Mouse (Mus musculus) heart, postnatal 0 days (tissue): ENCODE results near the gene Zfp865. TPM values are rescaled to one million over a fixed set of nuclear protein-coding genes. Genes with fewer than 3 reads are reported as not detected.
A peak's percentile ranks its signal among the peaks of the same experiment; 100 is the strongest.
"Not testable (repeated sequence)": the region's sequence is repeated elsewhere in the genome, so short reads cannot be mapped to it uniquely, and the experiment has no call there.

Source experiments
- ATAC-seq: fragments of 200-750 bp; cut with Nextera tagmentation; 2 replicates; pipeline ENCODE4 v1.8.0; 2017; ENCODE audit warnings: low read depth, moderate number of reproducible peaks, moderate library complexity; ENCODE audit not compliant: insufficient read depth
- DNase-seq: peaks from one replicate; pipeline ENCODE4 v3.0.0-alpha.2; 2016; ENCODE audit warnings: low spot score
- H3K27ac ChIP-seq: fragments of 300-500 bp; sonication (generic); 2 replicates; pipeline ENCODE4 v1.5.1; 2014; ENCODE audit warnings: low read depth, mild to moderate bottlenecking
- H3K27me3 ChIP-seq: fragments of 300-500 bp; sonication (generic); 2 replicates; pipeline ENCODE4 v1.6.1; 2014; ENCODE audit warnings: low read length, mixed read lengths; ENCODE audit not compliant: control insufficient read depth, insufficient read depth
- H3K36me3 ChIP-seq: fragments of 300-500 bp; sonication (generic); replicated peaks from 2 replicates; pipeline ENCODE4 v1.6.1; 2014; ENCODE audit warnings: low read length, mixed read lengths; ENCODE audit not compliant: control insufficient read depth, insufficient read depth
- H3K4me1 ChIP-seq: fragments of 300-500 bp; sonication (generic); 2 replicates; pipeline ENCODE4 v1.6.1; 2014; ENCODE audit warnings: antibody characterized with exemption; ENCODE audit not compliant: control insufficient read depth, insufficient read depth
- H3K4me2 ChIP-seq: fragments of 300-500 bp; sonication (generic); 2 replicates; pipeline ENCODE4 v1.6.1; 2014; ENCODE audit warnings: low read depth, mild to moderate bottlenecking, low read length, moderate library complexity
- H3K4me3 ChIP-seq: fragments of 300-500 bp; sonication (generic); 2 replicates; pipeline ENCODE4 v1.5.1; 2014; ENCODE audit warnings: low read depth, low read length
- H3K9ac ChIP-seq: fragments of 300-500 bp; sonication (generic); replicated peaks from 2 replicates; pipeline ENCODE4 v1.6.1; 2014; ENCODE audit warnings: low read depth, low read length, mixed read lengths
- H3K9me3 ChIP-seq: fragments of 300-500 bp; sonication (generic); replicated peaks from 2 replicates; pipeline ENCODE4 v1.6.1; 2016; ENCODE audit warnings: low read length; ENCODE audit not compliant: control insufficient read depth
- CTCF ChIP-seq: IDR thresholded peaks from 2 replicates; pipeline ENCODE4 v1.5.1; 2016; ENCODE audit warnings: antibody characterized with exemption, control low read depth, low read depth
- EP300 ChIP-seq: IDR thresholded peaks from 2 replicates; pipeline ENCODE4 v1.6.1; 2016; ENCODE audit warnings: antibody characterized with exemption, low read depth
- WGBS: fragments of 180-500 bp; shearing (Covaris S2); extraction: QIAGEN DNeasy Blood & Tissue Kit; methylation state at CpG from one replicate; pipeline ENCODE4 v1.1.7; 2014; 5-methylcytosine and 5-hydroxymethylcytosine counted together
- polyA plus RNA-seq: library from polyadenylated mRNA; unstranded; fragments of >200 nt; fragmentation: Nextera tagmentation; extraction: Ambion mirVana; gene quantifications from 2 replicates; pipeline ENCODE4 v1.2.1, GENCODE M21; 2015
- total RNA-seq: library from RNA; depleted of rRNA; stranded (reverse); fragments of >200 nt; gene quantifications from 2 replicates; pipeline ENCODE4 v1.2.3, GENCODE M21; 2014; ENCODE audit warnings: low replicate concordance

Gene Zfp865
- total and polyA plus RNA-seq, 2 experiments from 2014 or later = 2.0 to 17.6 TPM

DNA sequence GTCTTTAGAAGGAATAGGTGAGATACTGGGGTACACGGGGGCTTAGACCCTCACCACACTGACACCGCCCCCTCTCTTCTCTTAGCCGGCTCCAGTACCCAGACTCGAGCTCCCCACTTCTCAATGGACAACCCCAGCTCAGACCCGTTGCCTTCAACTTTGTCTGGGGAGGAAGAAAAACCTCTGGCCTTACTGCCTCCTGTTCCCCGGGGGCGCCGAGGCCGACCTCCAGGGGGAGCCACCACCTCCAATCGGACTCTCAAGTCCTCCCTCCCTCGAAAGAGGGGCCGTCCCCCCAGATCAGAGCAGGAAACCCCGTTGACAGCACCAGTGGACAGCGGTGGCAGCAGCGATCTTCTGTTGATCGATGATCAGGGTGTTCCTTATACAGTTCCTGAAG is 2.8 kb upstream of the Zfp865 start:
- Histone ChIP-seq H3K9ac (no peak overlapping the region), H3K4me2 (no peak overlapping the region), H3K27ac (no peak overlapping the region), H3K4me1 (peaks cover 22% of the 10 kb centered on the region), H3K9me3 (no peaks in the 10 kb centered on the region), H3K4me3 (no peak overlapping the region), H3K36me3 (peaks cover 10% of the 10 kb centered on the region), H3K27me3 (no peaks in the 10 kb centered on the region)
- ATAC-seq (no peak), DNase-seq (no peak)
- WGBS = 94% methylated on average over 16 of the region's 16 CpGs
- no peak for TF ChIP-seq EP300
- 0 out of 2 replicates have a peak, but pooled peaks have one; percentile 6 for TF ChIP-seq CTCF

DNA sequence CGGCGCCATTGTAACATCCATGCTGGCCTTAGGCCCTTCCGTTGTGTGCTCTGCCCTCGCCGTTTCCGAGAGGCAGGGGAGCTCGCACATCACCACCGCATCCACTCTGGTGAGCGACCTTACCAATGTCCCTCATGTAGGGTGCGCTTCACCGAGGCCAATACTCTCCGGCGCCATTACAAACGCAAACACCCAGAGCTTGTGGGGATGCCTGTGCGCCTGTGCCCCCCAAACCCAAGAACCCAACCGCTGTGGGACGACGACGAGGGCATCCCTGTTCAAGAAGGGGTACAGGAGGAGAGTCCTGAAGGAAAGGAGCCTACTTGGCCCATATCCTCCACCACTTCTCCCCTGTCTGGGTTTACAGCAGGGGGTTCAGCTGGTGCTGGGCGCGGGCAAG is 2.2 kb upstream of the Zfp865 start:
- no peaks in the 10 kb centered on the region for H3K9me3 ChIP-seq
- ATAC-seq (no peak), DNase-seq (no peak)
- H3K4me3 ChIP-seq = no peak overlapping the region
- TF ChIP-seq EP300 (no peak), CTCF (no peak)
- no peak overlapping the region for H3K4me2 ChIP-seq
- peaks cover 22% of the 10 kb centered on the region for H3K4me1 ChIP-seq
- H3K27ac ChIP-seq = no peak overlapping the region
- H3K27me3 ChIP-seq = no peaks in the 10 kb centered on the region
- no peak overlapping the region for H3K9ac ChIP-seq
- 97% methylated on average over 21 of the region's 21 CpGs for WGBS
- H3K36me3 ChIP-seq = peaks cover 9% of the 10 kb centered on the region

DNA sequence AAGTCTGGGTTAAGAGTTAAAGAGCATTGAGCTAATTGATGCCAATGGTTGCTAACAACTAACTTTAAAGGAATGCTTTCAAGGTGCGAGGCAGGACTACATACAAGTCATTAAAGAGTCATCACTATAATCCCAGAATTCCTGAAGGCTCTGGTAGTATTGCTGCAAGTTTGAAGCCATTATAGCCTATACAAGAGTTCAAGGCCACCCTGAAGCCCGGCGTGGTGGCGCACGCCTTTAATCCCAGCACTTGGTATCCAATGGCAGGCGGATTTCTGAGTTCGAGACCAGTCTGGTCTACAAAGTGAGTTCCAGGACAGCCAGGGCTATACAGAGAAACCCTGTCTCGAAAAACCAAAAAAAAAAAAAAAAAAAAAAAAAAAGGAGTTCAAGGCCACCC is 600 bp upstream of the Zfp865 start:
- not testable (repeated sequence) for H3K9me3 ChIP-seq, DNase-seq, ATAC-seq, H3K27me3 ChIP-seq
- Histone ChIP-seq H3K27ac (peak overlapping the region; percentile 97), H3K4me1 (peaks cover 18% of the 10 kb centered on the region), H3K4me2 (peak overlapping the region; percentile 91), H3K9ac (peak overlapping the region; percentile 22; the same call in 1 of the 2 replicates), H3K4me3 (peak overlapping the region; percentile 98), H3K36me3 (peaks cover 25% of the 10 kb centered on the region)
- 33% methylated on average over 8 of the region's 8 CpGs for WGBS

DNA sequence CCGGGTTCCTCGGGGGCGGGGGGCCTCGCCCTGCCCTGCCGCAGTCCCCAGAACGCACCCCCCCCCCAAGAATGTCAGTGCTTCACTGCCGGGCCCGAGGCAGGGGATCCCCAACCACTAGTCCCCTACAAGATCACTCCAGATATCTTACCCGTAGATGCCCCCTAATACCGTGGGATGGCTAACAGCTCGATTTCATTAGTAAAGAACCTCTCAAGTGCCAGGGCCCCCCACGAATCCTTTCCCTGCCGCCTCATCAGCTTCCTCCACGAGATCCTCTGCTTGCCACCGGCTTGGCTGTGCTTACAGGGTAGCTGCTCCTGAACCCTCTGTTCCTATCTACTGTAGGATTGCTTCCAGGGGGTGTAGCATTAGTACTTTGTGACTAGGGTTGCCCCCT is 509 bp downstream of the Zfp865 start:
- Histone ChIP-seq H3K4me3 (peak overlapping the region; percentile 98), H3K9ac (peak overlapping the region; percentile 97), H3K9me3 (no peaks in the 10 kb centered on the region), H3K36me3 (peaks cover 29% of the 10 kb centered on the region), H3K27ac (peak overlapping the region; percentile 97), H3K4me1 (peaks cover 18% of the 10 kb centered on the region), H3K27me3 (no peaks in the 10 kb centered on the region), H3K4me2 (peak overlapping the region; percentile 91)
- TF ChIP-seq CTCF (no peak), EP300 (no peak)
- ATAC-seq (no peak), DNase-seq (no peak)
- WGBS = 0% methylated on average over 15 of the region's 15 CpGs

- 44% methylated on average over 5 of the region's 5 CpGs for WGBS
- H3K36me3 ChIP-seq = peaks cover 29% of the 10 kb centered on the region
- DNase-seq (no peak), ATAC-seq (no peak)
- peak overlapping the region; percentile 97 for H3K27ac ChIP-seq
- peak overlapping the region; percentile 97 for H3K9ac ChIP-seq
- TF ChIP-seq EP300 = no peak
- no peak for TF ChIP-seq CTCF
- H3K9me3 ChIP-seq = no peaks in the 10 kb centered on the region
- H3K4me1 ChIP-seq = peaks cover 14% of the 10 kb centered on the region
- peak overlapping the region; percentile 91 for H3K4me2 ChIP-seq
- no peaks in the 10 kb centered on the region for H3K27me3 ChIP-seq
- H3K4me3 ChIP-seq = peak overlapping the region; percentile 98
These were observed 1.0 kb downstream of the Zfp865 start for GRCm38 (mm10) chr7:5021197-5021596.

GRCm38 (mm10) chr7:5029543-5029942 is 9.4 kb downstream of the Zfp865 start:
- no peak for ATAC-seq
- no peaks in the 10 kb centered on the region for H3K27me3 ChIP-seq
- no peak overlapping the region for H3K27ac ChIP-seq
- peaks cover 75% of the 10 kb centered on the region for H3K36me3 ChIP-seq
- no peaks in the 10 kb centered on the region for H3K4me1 ChIP-seq
- DNase-seq = no peak
- 93% methylated on average over 22 of the region's 22 CpGs for WGBS
- no peak overlapping the region for H3K4me3 ChIP-seq
- no peak overlapping the region for H3K4me2 ChIP-seq
- no peak overlapping the region for H3K9ac ChIP-seq
- H3K9me3 ChIP-seq = peaks cover 21% of the 10 kb centered on the region
- TF ChIP-seq EP300 (no peak), CTCF (no peak)
